Mouse (Mus musculus) c-Kit-positive CD71-positive TER-119-positive erythroid progenitor cells, embryonic 14.5 days (primary cell): Measurements from ENCODE around the gene Mvb12a.
"Not testable (repeated sequence)": the region's sequence is repeated elsewhere in the genome, so short reads cannot be mapped to it uniquely, and the experiment has no call there.

Experiments used
- DNase-seq: peaks from one replicate; pipeline ENCODE4 v3.0.0-alpha.2; 2013; ENCODE audit warnings: low spot score

The Mvb12a gene

GRCm38 (mm10) chr8:71526272-71526671 lies 16.4 kb upstream of the Mvb12a start:
- no peak for DNase-seq

- no peak for DNase-seq
These were observed 15.4 kb upstream of the Mvb12a start for GRCm38 (mm10) chr8:71527162-71527870.

- no peak for DNase-seq
These were observed 14.2 kb upstream of the Mvb12a start for GRCm38 (mm10) chr8:71528362-71529073.

GRCm38 (mm10) chr8:71530735-71531467 lies 11.8 kb upstream of the Mvb12a start:
- DNase-seq: not testable (repeated sequence)

GRCm38 (mm10) chr8:71534263-71534810 lies 8.4 kb upstream of the Mvb12a start:
- no peak for DNase-seq

GRCm38 (mm10) chr8:71535663-71536062 lies 7.1 kb upstream of the Mvb12a start:
- DNase-seq: no peak

- peak; percentile 94 for DNase-seq
These were observed 5.5 kb upstream of the Mvb12a start, which contains the start of gene Bst2 for GRCm38 (mm10) chr8:71537028-71537867. Gene Bst2 (minus strand): TSS chr8:71537456.

GRCm38 (mm10) chr8:71543755-71544154 lies 1.0 kb downstream of the Mvb12a start:
- no peak for DNase-seq

- DNase-seq: no peak
These were observed 2.3 kb downstream of the Mvb12a start for GRCm38 (mm10) chr8:71545053-71545452.

- DNase-seq: no peak
These were observed 4.9 kb downstream of the Mvb12a start for GRCm38 (mm10) chr8:71547590-71547989.

GRCm38 (mm10) chr8:71550754-71551153 lies 8.0 kb downstream of the Mvb12a start:
- DNase-seq: no peak

- no peak for DNase-seq
These were observed 10.0 kb downstream of the Mvb12a start for GRCm38 (mm10) chr8:71552770-71553169.

- no peak for DNase-seq
These were observed 11.3 kb downstream of the Mvb12a start for GRCm38 (mm10) chr8:71554001-71554400.

- DNase-seq: no peak
These were observed 11.9 kb downstream of the Mvb12a start for GRCm38 (mm10) chr8:71554644-71555043.

- no peak for DNase-seq
These were observed 15.6 kb downstream of the Mvb12a start, which contains the start of gene Tmem221 for GRCm38 (mm10) chr8:71558071-71558957. Gene Tmem221 (minus strand): TSS chr8:71558871.

- DNase-seq: peak; percentile 86
These were observed 16.4 kb downstream of the Mvb12a start for GRCm38 (mm10) chr8:71558958-71559690.

- DNase-seq: no peak
These were observed 17.3 kb downstream of the Mvb12a start for GRCm38 (mm10) chr8:71560071-71560470.

GRCm38 (mm10) chr8:71560765-71561164 lies 18.0 kb downstream of the Mvb12a start:
- DNase-seq: no peak

- DNase-seq: peak; percentile 65
These were observed 18.7 kb downstream of the Mvb12a start for GRCm38 (mm10) chr8:71561401-71561800.

- peak; percentile 49 for DNase-seq
These were observed 20.0 kb downstream of the Mvb12a start for GRCm38 (mm10) chr8:71562751-71563150.
